Mouse (Mus musculus): Measurements from ENCODE around the gene Noa1.
A peak's percentile ranks its signal among the peaks of the same experiment; 100 is the strongest.

The Noa1 gene

DNA sequence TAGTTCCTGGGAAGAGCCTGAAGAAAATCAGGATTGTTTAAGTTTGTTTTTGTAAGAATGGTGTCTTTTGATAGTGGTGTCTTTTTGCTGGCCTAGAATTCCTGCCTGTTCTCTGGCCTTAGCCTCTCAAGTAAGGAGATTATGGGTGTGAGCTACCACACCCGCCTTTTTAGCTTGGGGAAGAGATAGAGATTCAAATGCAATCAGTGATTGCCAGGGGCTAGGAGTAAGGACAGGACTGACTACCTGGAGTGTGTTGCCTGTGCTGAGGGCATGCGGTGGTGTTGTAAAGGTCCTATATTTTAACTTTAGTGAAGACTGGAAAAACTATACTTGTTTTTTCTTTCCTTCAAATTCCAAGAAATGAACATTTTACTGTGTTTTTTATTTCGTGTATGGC is 55.5 kb downstream of the Noa1 start:
- no peak for DNase-seq (ENCODE audit: low read depth, low spot score)

DNA sequence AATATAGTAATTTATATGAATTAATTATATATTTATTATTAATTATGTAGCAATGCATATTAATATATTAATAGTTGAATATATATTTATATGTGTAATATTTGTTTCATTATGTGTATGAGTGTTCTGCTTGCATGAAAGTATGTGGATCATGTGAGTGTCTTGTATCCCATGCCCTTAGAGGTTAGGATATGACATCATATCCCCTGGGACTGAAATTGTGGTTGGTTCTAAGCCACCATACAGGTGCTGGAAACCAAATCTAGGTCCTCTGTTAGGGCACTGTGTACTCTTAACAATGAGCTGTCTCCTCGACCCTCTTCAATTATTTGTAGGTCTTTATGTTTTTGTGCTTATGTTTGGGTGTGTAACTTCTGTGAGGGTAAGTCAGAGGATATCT is 56.7 kb downstream of the Noa1 start:
- no peak for DNase-seq (ENCODE audit: low read depth, low spot score)

DNA sequence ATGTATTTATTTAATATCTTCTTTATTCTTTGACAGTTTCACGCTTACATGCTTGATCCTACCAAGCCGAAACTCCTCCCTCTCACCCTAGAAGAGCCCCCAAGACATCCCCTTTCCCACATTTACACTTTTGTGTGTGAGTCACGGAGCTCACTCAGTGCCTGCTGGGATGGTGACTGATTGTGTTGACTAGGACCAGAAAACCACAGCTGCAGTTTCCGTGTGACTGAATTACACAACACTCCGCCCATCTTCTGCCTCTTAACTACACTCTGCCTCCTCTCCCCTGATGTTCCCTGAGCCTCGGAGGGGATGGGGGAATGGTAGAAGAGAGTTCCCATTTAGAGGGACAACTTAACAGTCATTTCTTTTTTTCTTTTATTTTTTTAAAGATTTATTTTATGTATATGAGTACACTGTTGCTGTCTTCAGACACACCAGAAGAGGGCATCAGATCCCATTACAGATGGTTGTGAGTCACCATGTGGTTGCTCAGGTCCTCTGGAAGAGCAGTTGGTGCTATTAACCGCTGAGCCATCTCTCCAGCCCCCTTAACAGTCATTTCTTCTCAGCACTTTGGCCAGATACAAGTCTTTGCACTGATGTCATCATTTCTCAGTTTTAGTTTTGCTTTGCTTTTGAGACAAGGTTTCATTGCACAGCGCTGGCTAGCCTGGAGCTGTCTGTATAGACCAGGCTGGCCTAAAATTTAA is 57.6 kb downstream of the Noa1 start:
- peak; percentile 31 for DNase-seq (ENCODE audit: low read depth, low spot score)

DNA sequence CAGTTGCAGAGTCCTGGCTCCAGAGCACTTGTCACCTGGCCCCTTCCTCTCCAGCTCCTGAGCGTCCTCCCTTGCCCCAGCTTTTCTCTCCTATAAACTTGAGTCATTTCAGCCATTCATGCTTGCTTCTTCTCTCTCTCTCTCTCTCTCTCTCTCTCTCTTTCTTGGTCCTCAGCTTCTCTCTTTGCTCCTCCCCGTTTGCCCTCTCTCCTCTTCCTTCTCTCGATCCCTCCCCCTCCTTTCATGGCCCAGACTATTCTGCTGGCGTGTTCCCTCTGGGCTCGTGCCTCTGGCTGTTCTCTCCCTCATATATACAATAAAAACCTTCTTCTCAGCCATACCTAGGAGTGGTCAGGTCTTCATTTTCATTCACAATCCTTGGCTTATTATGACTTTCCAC is 58.2 kb downstream of the Noa1 start:
- DNase-seq (ENCODE audit: low read depth, low spot score) = no peak

DNA sequence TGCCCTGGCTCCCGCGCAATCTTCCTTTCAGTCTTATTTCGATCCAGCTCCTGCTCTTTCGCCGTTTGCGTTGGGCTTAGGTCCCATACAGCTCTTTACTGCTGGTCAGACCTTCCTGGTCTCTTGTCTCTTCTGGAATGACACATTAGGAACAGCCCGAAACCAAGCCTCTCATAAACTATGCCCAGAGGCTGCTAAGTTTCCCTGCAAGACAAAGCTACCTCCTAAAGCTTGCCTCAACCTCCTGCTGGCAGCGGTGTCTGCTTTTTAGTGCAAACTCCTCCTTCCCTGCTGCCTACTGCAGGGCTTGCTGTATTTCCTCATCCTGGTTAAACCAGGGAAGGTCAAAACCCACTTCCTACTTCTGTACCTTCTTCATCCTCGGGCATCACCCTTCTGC is 59.8 kb downstream of the Noa1 start:
- DNase-seq (ENCODE audit: low read depth, low spot score) = no peak

DNA sequence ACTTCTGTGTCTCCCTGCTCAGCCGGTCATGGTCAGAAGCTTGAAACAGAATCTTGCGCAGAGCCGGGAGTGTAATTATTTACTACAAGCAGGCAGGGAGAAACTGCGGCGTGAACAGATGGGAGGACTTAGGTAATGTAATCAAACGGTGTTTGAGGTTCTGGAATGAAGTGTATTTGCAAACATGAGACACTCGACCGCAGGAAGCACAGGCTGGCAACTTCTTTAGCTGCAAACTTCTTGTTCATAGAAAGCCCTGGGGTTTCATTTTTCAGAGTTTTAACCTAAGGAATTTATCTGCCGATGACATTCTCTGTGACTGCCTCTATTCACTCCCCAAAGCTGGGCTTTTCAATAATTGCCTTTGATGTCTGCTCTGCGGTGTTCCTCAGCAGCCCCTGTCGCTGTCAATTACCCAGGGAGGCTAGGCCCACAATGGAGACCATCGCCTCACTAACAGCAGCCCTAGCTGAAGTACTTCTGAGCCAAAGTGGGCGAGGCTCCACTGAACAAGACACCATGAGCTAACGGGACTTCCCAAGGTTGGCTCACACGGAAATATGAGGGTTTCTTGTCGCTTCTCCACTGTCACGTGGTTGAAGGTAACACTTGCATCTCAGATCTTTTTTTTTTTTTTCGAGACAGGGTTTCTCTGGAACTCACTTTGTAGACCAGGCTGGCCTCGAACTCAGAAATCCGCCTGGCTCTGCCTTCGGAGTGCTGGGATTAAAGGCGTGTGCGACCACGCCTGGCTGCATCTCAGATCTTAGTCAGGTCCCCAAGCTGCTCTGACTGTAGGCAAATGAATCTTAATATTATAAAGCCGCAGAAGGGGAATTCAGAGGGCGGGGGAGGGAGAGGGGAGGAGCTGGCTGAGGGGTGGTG is 63.9 kb downstream of the Noa1 start:
- DNase-seq (ENCODE audit: low read depth, low spot score) = peak; percentile 43

DNA sequence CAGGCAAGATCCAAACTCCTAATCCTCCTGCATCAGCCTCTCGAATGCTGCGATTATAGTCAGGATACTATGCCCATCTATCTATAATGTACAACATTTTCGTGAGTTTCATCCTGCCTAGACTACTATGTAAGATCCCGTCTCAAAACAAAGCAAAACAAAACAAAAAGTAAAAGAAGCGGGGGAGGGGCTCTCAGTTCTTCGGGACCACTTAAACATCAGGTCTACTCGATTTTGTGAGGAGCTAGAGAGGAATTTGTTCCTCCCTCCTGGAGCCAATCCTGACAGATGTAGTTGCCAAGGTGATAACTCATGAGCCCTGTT is 64.5 kb downstream of the Noa1 start:
- no peak for DNase-seq (ENCODE audit: low read depth, low spot score)

DNA sequence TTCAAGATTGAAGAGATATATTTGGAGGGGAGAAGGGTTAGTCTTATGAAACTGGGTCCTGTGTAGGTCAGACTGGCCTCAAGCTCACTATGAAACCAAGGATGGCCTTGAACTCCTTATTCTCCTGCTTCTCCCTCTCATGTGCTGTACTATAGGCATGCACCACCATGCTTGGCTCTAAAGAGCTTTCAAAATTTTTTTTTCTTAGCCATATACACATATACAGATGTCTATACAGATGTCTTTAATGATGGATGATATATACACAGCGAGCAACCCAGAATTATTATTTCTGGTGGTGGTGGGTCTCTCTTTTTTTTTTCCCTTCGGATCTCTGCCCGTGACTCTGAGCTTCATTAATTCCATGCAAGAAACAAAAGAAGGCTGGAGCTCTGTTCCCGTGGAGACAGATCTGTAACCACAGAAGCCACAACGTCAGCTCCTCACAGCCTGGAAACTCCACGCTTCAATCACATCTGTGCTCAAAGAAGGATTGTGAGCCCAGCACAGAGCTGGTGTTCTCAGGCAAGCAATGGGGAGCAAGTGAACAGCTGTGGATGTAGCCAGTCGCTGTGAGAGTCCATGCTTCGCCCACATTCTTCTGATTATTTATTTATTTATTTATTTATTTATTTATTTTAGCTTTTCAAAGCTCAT is 65.4 kb downstream of the Noa1 start:
- DNase-seq (ENCODE audit: low read depth, low spot score) = peak; percentile 53
